Mouse (Mus musculus) CH12.LX (cell line): Measurements from ENCODE around the gene Cldn14.

ENCODE experiments used
- CTCF ChIP-seq, 2 experiments: IDR thresholded peaks in 1 of 2; conservative IDR thresholded peaks in 1 of 2; 2 replicates each; pipeline ENCODE4 v1.5.1; 2011 to 2012; ENCODE audit warnings: low read depth in 2 of 2, low read length in 2 of 2, improper control_type of control experiment in 1 of 2, inconsistent platforms in 1 of 2, mild to moderate bottlenecking in 1 of 2, moderate library complexity in 1 of 2
- EP300 ChIP-seq: IDR thresholded peaks from 2 replicates; pipeline ENCODE4 v1.6.1; 2011; ENCODE audit warnings: low read length, improper control_type of control experiment
- POLR2A ChIP-seq: IDR thresholded peaks from 2 replicates; pipeline ENCODE4 v1.6.1; 2011; ENCODE audit warnings: low read depth, mild to moderate bottlenecking, improper control_type of control experiment, low read length
- POLR2AphosphoS2 ChIP-seq: IDR thresholded peaks from 2 replicates; pipeline ENCODE4 v1.6.1; 2011; ENCODE audit warnings: low read depth, low read length, improper control_type of control experiment
- ZC3H11A ChIP-seq: IDR thresholded peaks from 2 replicates; pipeline ENCODE4 v1.6.1; 2012; ENCODE audit warnings: low read depth, mild to moderate bottlenecking, inconsistent platforms, low read length, improper control_type of control experiment

DNA sequence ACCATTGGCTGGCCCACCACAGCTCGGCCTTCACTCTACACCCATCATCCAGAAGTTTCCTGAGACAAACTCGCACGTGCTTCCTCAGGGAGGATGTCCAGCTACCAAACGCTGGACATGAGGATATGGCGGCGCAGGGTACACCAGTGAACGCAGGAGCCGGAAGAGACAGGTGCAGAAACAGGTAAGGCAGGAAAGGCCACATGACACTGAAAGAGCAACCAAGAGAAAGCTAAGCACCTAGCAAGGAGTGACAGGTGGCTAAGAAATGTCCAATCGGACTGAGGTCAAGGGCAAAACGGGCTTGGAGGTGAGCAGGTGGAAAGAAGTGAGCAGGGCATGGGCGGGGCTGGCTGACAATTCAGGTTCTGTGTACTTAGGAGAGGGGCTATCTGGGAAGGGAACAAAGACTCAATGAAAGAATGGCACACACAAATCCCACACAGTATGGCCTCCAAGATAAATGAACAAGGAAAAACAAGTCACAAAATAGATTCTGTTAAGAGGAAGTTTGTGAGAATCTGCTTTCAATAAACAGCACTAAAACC lies 47.5 kb downstream of the Cldn14 start:
- no peak for TF ChIP-seq POLR2A
- TF ChIP-seq EP300: no peak
- TF ChIP-seq CTCF (conservative IDR thresholded peaks at IDR 0.05 in 1 of 2, IDR thresholded peaks at IDR 0.05 in 1 of 2; ENCODE audit: low read depth in 2 of 2, low read length in 2 of 2): no peak
- TF ChIP-seq POLR2AphosphoS2: no peak
- no peak for TF ChIP-seq ZC3H11A
